Mouse (Mus musculus) heart, embryonic 13.5 days (tissue): ENCODE measurements around the gene Spata2. TPM values are rescaled to one million over a fixed set of nuclear protein-coding genes. Genes with fewer than 3 reads are reported as not detected.

Experiments used
- ATAC-seq: fragments of 200-750 bp; cut with Nextera tagmentation; 2 replicates; pipeline ENCODE4 v1.8.0; 2017; ENCODE audit warnings: moderate TSS enrichment; ENCODE audit not compliant: insufficient number of reproducible peaks, low FRiP score, low TSS enrichment; ENCODE audit errors: extremely low read depth
- H3K27ac ChIP-seq: fragments of 300-500 bp; sonication (generic); replicated peaks from 2 replicates; pipeline ENCODE4 v1.5.1; 2015; ENCODE audit warnings: moderate library complexity, mild to moderate bottlenecking, inconsistent platforms
- H3K27me3 ChIP-seq: fragments of 300-500 bp; sonication (generic); replicated peaks from 2 replicates; pipeline ENCODE4 v1.6.1; 2015; ENCODE audit warnings: mild to moderate bottlenecking, inconsistent platforms
- H3K36me3 ChIP-seq: fragments of 300-500 bp; sonication (generic); 2 replicates; pipeline ENCODE4 v1.6.1; 2015; ENCODE audit warnings: mild to moderate bottlenecking, inconsistent platforms
- H3K4me1 ChIP-seq: fragments of 300-500 bp; sonication (generic); 2 replicates; pipeline ENCODE4 v1.6.1; 2015; ENCODE audit warnings: inconsistent platforms
- H3K4me2 ChIP-seq: fragments of 300-500 bp; sonication (generic); 2 replicates; pipeline ENCODE4 v1.6.1; 2015; ENCODE audit warnings: inconsistent platforms, mild to moderate bottlenecking, moderate library complexity
- H3K4me3 ChIP-seq: fragments of 300-500 bp; sonication (generic); 2 replicates; pipeline ENCODE4 v1.5.1; 2015; ENCODE audit warnings: moderate library complexity, mild to moderate bottlenecking, inconsistent platforms
- H3K9ac ChIP-seq: fragments of 300-500 bp; sonication (generic); 2 replicates; pipeline ENCODE4 v1.6.1; 2015; ENCODE audit warnings: inconsistent platforms, mild to moderate bottlenecking, moderate library complexity
- H3K9me3 ChIP-seq: fragments of 300-500 bp; sonication (generic); 2 replicates; pipeline ENCODE4 v1.6.1; 2016; ENCODE audit warnings: inconsistent platforms
- WGBS: fragments of 180-500 bp; shearing (Covaris S2); methylation state at CpG from one replicate; pipeline ENCODE4 v1.1.7; 2015; ENCODE audit warnings: mixed read lengths; 5-methylcytosine and 5-hydroxymethylcytosine counted together
- polyA plus RNA-seq: library from polyadenylated mRNA; unstranded; fragments of >200 nt; fragmentation: Nextera tagmentation; extraction: Ambion mirVana; gene quantifications from 2 replicates; pipeline ENCODE4 v1.2.1, GENCODE M21; 2015

Spata2 gene
- polyA plus RNA-seq, 1 experiment from 2014 or later, result 13.5 TPM

DNA sequence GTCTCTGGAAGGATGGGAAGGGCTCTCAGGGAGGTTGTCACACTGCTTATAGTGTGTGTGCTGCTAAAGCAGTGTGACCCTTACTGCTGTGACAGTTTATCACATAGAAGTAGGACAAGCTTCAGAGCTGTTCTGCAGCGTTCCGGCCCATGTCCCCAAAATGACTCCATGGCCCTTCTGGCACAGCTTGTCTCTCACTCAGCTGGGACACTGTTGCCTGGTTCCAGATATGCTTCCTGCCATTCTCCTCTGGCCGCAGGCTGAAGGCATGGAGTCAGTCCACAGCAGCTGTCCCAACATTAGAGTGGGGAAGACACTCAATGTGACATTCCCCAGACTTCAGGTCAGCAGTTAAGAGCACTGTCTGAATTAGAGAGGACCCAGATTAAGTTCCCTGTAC lies 34.1 kb downstream of the Spata2 start:
- H3K36me3 ChIP-seq, result peaks cover 85% of the 10 kb centered on the region
- 75% methylated on average over 3 of the region's 3 CpGs for WGBS
- no peak for ATAC-seq

DNA sequence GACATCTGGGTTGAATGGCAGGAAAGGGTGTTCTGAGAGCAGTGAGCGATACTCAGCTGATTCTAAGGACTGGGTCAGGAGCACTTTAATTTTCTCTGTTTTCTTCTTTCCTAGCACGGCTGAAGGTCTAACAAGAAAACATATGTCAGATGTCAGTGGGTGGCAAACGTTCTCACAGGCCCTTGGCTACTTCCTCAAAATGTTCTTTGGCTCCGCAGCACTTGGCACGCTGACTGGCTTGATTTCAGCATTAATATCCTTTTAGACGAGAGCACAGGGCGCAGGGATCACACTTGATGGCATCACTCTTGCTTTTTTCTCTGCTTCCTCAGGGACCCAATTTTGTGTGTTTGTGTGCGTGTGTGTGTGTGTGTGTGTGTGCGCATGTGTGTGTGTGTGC lies 35.5 kb downstream of the Spata2 start:
- H3K36me3 ChIP-seq, result peaks cover 96% of the 10 kb centered on the region
- ATAC-seq, result no peak

More for the DNA sequence above, 34.1 kb downstream of the Spata2 start:
- Histone ChIP-seq H3K4me3 (no peak overlapping the region), H3K4me2 (no peak overlapping the region), H3K27me3 (no peaks in the 10 kb centered on the region), H3K9me3 (no peaks in the 10 kb centered on the region), H3K27ac (no peak overlapping the region), H3K9ac (no peak overlapping the region), H3K4me1 (0 out of 2 replicates have a peak, but pooled peaks cover 3% of the 10 kb centered on the region)

DNA sequence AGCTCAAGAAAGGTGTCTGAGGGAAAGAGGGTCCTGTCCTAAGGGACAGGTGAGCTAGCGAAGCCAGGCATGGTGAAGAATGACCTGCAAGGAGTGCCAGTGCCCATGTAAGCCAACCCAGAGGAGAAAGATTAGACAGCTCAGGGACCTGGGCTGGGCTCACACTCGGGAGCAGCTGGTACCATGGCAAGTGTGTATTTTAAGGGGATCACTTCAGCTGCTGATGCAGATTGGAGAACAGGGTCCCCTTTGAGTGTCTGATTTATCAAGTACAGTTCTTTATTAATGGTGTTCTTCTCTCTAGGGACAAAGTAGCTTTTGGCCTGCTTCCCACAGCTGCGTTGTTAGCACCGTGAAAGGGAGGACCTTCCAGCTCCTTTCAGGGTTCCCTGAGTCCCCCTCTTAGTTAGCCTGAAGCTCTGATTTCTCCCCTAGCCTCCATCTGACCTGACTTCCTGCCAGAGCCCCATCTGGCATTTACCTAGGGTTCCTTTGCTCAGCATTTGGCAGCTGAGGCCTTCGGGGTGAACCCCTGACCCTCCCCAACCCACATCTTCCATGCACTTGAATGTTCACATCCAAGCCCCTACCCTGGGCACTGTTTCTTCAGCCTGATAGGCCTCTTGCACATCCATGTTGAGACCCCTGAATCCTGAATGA lies 36.2 kb downstream of the Spata2 start:
- ATAC-seq, result no peak
- H3K9ac ChIP-seq, result no peak overlapping the region
- no peaks in the 10 kb centered on the region for H3K4me1 ChIP-seq
- no peak overlapping the region for H3K4me3 ChIP-seq
- 90% methylated on average over 5 of the region's 5 CpGs for WGBS
- H3K9me3 ChIP-seq, result no peaks in the 10 kb centered on the region
- no peak overlapping the region for H3K4me2 ChIP-seq
- H3K36me3 ChIP-seq, result peaks cover 95% of the 10 kb centered on the region
- H3K27ac ChIP-seq, result no peak overlapping the region
- no peaks in the 10 kb centered on the region for H3K27me3 ChIP-seq

More for the DNA sequence above, 35.5 kb downstream of the Spata2 start:
- Histone ChIP-seq H3K9ac (no peak overlapping the region), H3K27me3 (no peaks in the 10 kb centered on the region), H3K27ac (no peak overlapping the region), H3K4me3 (no peak overlapping the region), H3K4me2 (no peak overlapping the region), H3K4me1 (no peaks in the 10 kb centered on the region), H3K9me3 (no peaks in the 10 kb centered on the region)
- WGBS, result 93% methylated on average over 9 of the region's 9 CpGs

DNA sequence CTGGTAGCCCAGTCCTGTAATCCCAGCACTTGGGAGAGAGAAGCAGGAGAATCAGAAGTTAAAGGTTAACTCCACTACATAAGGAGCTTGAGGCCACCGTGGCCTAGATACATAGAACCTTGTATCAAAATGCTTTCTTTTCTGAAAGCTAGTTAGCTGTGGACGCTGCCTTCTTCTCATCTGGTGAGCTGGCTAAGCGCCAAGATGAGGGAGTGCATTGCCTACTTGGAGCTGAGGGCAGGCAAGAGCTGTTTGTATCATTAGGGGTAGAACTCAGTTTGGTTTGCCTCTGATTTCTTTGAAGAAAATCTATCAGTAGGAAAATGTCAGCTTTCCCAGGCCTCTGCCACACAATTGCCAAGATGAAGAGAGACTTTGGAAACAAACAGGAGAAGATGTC lies 38.9 kb downstream of the Spata2 start:
- WGBS, result 73% methylated on average over 3 of the region's 3 CpGs
- Histone ChIP-seq H3K27me3 (no peaks in the 10 kb centered on the region), H3K4me2 (no peak overlapping the region), H3K4me1 (no peaks in the 10 kb centered on the region), H3K27ac (no peak overlapping the region), H3K9ac (no peak overlapping the region), H3K9me3 (no peaks in the 10 kb centered on the region), H3K4me3 (no peak overlapping the region), H3K36me3 (peaks cover 93% of the 10 kb centered on the region)
- no peak for ATAC-seq

DNA sequence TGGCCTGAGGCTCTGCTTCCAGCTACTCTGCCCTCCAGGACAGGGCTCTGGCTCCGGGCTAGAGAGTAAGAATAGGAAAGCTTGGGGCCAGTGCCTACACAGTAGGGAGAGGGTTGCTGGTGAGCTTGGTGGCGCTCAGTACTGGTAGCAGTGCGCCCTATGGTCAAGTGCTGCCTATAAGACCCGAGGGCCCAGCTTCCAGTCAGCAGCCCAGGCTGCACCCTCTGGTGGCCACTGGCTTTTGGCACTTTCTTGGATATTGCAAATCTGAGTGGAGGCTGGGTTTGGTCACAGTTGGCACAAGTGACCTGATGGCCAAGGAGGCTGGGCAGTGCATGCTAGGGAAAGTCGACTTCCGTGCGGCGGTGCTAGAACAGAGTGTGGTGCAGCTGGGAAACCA lies 42.0 kb downstream of the Spata2 start:
- H3K9me3 ChIP-seq, result no peaks in the 10 kb centered on the region
- no peak overlapping the region for H3K4me2 ChIP-seq
- H3K36me3 ChIP-seq, result peaks cover 91% of the 10 kb centered on the region
- H3K4me3 ChIP-seq, result no peak overlapping the region
- no peak overlapping the region for H3K9ac ChIP-seq
- no peaks in the 10 kb centered on the region for H3K27me3 ChIP-seq
- H3K4me1 ChIP-seq, result peaks cover 15% of the 10 kb centered on the region
- 92% methylated on average over 8 of the region's 8 CpGs for WGBS
- no peak overlapping the region for H3K27ac ChIP-seq
- ATAC-seq, result no peak

DNA sequence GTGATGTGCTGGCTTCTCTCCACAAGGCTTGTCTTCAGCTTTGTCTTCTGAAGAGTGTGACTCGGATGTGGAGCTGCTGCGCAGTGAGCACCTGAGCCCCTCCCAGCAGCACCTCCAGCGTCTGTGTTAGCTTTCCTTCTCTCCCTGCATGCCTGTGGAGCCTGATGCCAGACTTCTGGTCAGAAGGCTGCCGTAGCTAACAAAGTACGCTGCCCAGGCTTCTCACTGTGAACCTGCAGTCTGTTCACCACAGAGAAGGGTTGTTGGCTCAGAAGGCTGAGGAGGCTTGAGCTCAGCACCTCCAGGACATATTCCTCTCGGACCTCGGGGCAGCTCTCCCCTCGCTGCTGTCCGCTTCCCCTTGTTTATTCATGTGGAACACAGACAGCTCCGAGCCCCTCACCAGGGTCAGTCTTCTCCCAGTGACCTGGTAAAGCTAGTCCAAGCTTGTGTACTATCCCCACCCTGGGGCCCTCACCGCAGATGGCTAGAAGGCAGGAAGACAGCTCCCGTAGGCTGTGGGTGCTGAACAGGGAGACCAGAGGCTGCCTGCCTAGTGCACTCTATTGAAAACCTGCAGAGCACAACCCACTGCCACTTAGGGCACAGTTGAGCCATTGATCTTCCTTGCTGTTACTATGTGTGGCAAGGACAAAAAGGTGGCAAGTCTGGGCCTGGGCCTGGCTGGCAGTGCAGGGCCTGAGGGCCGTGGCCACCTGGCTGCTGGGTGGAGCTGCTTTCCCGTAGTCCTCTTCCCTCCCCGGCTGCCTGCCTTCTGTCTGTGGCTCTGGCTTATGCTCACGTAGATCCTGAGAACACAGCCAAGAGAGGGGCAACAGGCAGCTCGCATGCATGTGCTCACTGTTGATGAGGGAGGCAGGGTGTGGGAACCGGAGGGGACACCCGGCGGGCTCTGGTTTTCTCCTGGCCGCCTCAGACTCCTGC lies 43.1 kb downstream of the Spata2 start:
- no peak for ATAC-seq
- no peaks in the 10 kb centered on the region for H3K9me3 ChIP-seq
- no peak overlapping the region for H3K4me3 ChIP-seq
- peaks cover 91% of the 10 kb centered on the region for H3K36me3 ChIP-seq
- peaks cover 24% of the 10 kb centered on the region for H3K4me1 ChIP-seq
- no peak overlapping the region for H3K4me2 ChIP-seq
- H3K27me3 ChIP-seq, result no peaks in the 10 kb centered on the region
- WGBS, result 88% methylated on average over 21 of the region's 21 CpGs
- no peak overlapping the region for H3K27ac ChIP-seq
- H3K9ac ChIP-seq, result no peak overlapping the region

DNA sequence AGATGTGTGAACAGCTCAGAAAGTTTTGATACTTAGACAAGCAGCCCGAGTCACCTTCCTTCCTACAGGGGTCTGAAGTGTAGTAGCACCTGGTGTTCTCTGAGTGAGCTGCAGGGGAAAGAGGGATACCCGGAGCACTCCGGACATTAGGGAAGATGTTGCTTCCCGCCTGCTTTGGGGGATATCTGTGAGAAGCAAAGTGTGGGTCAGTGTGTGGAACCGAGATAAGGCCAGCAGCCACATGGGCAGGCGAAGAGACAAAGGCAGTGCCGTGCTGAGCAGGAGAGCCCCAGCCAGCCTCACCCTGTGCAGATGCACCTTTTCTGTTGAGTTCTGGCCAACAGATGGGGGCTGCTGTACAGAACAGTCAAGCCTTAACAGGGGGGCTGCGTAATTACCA lies 45.1 kb downstream of the Spata2 start:
- WGBS, result 70% methylated on average over 8 of the region's 8 CpGs
- Histone ChIP-seq H3K27ac (no peak overlapping the region), H3K9ac (no peak overlapping the region), H3K36me3 (peaks cover 91% of the 10 kb centered on the region), H3K4me2 (no peak overlapping the region), H3K4me1 (peaks cover 24% of the 10 kb centered on the region), H3K27me3 (no peaks in the 10 kb centered on the region), H3K4me3 (no peak overlapping the region), H3K9me3 (no peaks in the 10 kb centered on the region)
- no peak for ATAC-seq

DNA sequence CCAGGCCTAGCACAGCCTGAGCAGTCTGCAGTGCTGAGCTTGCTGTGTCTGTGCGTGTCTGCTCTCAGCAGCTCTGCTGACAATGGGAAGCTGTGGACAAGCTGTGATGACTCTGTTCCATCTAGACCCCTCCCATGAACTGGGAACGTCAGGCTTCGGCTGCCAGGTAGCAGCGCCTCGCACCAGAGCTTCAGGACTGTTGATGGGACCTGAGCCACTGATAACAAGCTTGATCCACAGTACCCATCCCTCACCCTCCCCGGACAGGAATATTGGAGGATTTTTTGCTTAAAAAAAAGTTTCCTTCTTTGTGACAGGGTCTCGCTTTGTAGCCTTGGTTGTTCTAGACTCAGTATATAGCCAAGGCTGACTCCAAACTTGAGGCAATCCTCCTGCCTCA lies 45.5 kb downstream of the Spata2 start:
- no peak overlapping the region for H3K9ac ChIP-seq
- 81% methylated on average over 7 of the region's 7 CpGs for WGBS
- peaks cover 24% of the 10 kb centered on the region for H3K4me1 ChIP-seq
- peaks cover 93% of the 10 kb centered on the region for H3K36me3 ChIP-seq
- H3K27me3 ChIP-seq, result no peaks in the 10 kb centered on the region
- H3K4me3 ChIP-seq, result no peak overlapping the region
- no peak overlapping the region for H3K4me2 ChIP-seq
- H3K27ac ChIP-seq, result no peak overlapping the region
- no peak for ATAC-seq
- no peaks in the 10 kb centered on the region for H3K9me3 ChIP-seq

DNA sequence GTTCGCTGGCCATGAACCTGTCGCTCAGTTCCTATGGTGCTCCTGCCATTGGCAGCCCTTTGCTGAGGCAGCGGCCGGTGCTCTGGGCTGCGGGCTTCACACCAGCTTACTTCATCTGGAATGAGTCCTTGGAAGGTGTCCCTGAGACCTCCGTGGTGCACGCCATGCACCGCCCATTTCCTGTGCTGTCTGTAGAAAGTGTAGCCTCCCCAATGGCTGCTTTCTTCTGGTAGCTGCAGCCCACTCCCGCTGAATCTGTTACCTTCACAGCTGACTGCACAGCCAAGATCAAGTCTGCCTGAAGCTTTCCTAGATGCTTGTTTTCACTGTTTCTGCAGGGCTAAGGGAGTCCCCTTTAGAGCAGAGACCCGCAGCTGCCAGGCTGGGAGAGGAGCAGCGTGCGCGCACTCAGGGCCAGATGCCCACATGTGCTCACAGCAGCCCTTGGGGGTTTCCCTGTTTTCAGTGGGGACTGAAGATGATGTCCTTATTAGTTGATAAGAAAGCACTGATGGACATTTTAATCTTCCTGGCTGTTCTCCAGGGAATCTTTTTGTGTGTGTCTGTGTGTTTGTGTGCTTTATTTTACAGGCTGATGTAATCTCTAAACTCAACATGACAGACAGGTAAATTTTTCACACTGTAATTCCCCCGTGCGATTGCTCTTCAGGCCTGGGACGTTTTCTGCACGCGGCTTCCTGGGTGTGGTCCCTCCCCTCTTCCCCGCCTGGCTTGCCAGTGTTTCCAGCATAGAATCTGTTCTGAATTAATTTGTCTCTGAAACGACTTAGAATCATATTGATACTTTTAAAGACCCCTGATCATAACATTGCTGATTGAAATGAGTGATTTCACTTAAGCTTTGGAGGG lies 46.5 kb downstream of the Spata2 start:
- peak overlapping the region; percentile 1; the same call in 1 of the 2 replicates for H3K27ac ChIP-seq
- ATAC-seq, result no peak
- WGBS, result 71% methylated on average over 20 of the region's 20 CpGs
- peaks cover 24% of the 10 kb centered on the region for H3K4me1 ChIP-seq
- H3K4me2 ChIP-seq, result no peak overlapping the region
- H3K36me3 ChIP-seq, result peaks cover 96% of the 10 kb centered on the region
- no peak overlapping the region for H3K9ac ChIP-seq
- no peaks in the 10 kb centered on the region for H3K9me3 ChIP-seq
- H3K27me3 ChIP-seq, result no peaks in the 10 kb centered on the region
- H3K4me3 ChIP-seq, result no peak overlapping the region

DNA sequence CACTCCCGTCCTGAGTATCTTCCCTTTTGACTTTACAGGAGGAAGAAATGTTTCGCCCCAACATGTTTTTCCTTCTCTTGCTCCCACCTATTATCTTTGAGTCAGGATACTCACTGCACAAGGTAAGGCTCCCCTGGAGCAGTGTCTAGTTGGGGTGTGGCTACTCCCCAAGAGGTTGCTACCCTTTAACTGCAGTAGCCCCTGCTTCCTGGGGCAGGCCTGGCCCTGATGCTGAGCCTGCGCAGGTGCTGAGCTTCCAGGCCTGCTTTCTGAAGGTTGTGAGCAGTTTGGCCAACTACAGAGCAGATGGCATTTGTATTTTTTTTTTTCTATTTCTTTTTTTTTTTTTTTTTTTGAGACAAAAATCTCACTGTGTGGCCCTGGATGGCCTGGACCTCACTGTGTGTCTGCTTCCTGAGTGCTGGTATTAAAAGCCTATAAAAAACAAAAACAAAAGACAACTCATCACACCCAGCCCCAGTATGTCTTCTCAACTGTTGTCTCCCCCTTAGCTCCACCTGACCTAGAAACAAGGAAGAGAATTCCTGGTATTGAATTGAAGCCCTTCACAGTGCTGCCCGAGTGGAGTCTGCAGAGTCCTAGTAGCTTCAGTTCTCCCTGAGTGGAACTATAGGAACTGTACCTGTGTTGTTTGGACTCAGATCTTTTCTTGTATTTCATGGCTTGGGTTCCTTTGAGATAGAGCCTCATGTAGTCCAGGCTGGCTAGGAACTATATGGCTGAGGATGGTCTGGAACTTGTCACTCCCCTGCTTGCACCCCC lies 49.1 kb downstream of the Spata2 start:
- H3K4me2 ChIP-seq, result no peak overlapping the region
- no peak overlapping the region for H3K4me3 ChIP-seq
- no peaks in the 10 kb centered on the region for H3K9me3 ChIP-seq
- H3K27me3 ChIP-seq, result no peaks in the 10 kb centered on the region
- no peak overlapping the region for H3K9ac ChIP-seq
- peaks cover 96% of the 10 kb centered on the region for H3K36me3 ChIP-seq
- H3K27ac ChIP-seq, result no peak overlapping the region
- no peak for ATAC-seq
- 91% methylated on average over 4 of the region's 4 CpGs for WGBS
- peaks cover 24% of the 10 kb centered on the region for H3K4me1 ChIP-seq
